Mouse (Mus musculus) limb, embryonic 13.5 days (tissue): ENCODE measurements around the gene Nkiras1. TPM values are rescaled to one million over a fixed set of nuclear protein-coding genes. Genes with fewer than 3 reads are reported as not detected.
"Not testable (repeated sequence)": the region's sequence is repeated elsewhere in the genome, so short reads cannot be mapped to it uniquely, and the experiment has no call there.

Experiments
- ATAC-seq: fragments of 200-750 bp; cut with Nextera tagmentation; 2 replicates; pipeline ENCODE4 v1.8.0; 2017; ENCODE audit warnings: low read depth, moderate number of reproducible peaks, moderate TSS enrichment; ENCODE audit not compliant: low FRiP score
- H3K27ac ChIP-seq: fragments of 300-500 bp; sonication (generic); 2 replicates; pipeline ENCODE4 v1.5.1; 2015; ENCODE audit warnings: inconsistent platforms, mild to moderate bottlenecking, moderate library complexity
- H3K27me3 ChIP-seq: fragments of 300-500 bp; sonication (generic); 2 replicates; pipeline ENCODE4 v1.6.1; 2015; ENCODE audit warnings: mild to moderate bottlenecking, inconsistent platforms
- H3K36me3 ChIP-seq: fragments of 300-500 bp; sonication (generic); 2 replicates; pipeline ENCODE4 v1.6.1; 2015; ENCODE audit warnings: inconsistent platforms, mild to moderate bottlenecking, moderate library complexity
- H3K4me1 ChIP-seq: fragments of 300-500 bp; sonication (generic); 2 replicates; pipeline ENCODE4 v1.6.1; 2015; ENCODE audit warnings: inconsistent platforms
- H3K4me2 ChIP-seq: fragments of 300-500 bp; sonication (generic); replicated peaks from 2 replicates; pipeline ENCODE4 v1.6.1; 2015; ENCODE audit warnings: inconsistent platforms, mild to moderate bottlenecking, moderate library complexity
- H3K4me3 ChIP-seq: fragments of 300-500 bp; sonication (generic); 2 replicates; pipeline ENCODE4 v1.5.1; 2015; ENCODE audit warnings: moderate library complexity, mild to moderate bottlenecking, inconsistent platforms
- H3K9ac ChIP-seq: fragments of 300-500 bp; sonication (generic); 2 replicates; pipeline ENCODE4 v1.6.1; 2015; ENCODE audit warnings: mild to moderate bottlenecking, inconsistent platforms
- H3K9me3 ChIP-seq: fragments of 300-500 bp; sonication (generic); 2 replicates; pipeline ENCODE4 v1.6.1; 2016; ENCODE audit warnings: inconsistent platforms
- WGBS: fragments of 180-500 bp; shearing (Covaris S2); methylation state at CpG from one replicate; pipeline ENCODE4 v1.1.7; 2015; 5-methylcytosine and 5-hydroxymethylcytosine counted together
- polyA plus RNA-seq: library from polyadenylated mRNA; unstranded; fragments of >200 nt; fragmentation: Nextera tagmentation; extraction: Ambion mirVana; gene quantifications from 2 replicates; pipeline ENCODE4 v1.2.1, GENCODE M21; 2015

Gene Nkiras1
- 23.4 and 24.6 TPM in 2 replicates for polyA plus RNA-seq

DNA sequence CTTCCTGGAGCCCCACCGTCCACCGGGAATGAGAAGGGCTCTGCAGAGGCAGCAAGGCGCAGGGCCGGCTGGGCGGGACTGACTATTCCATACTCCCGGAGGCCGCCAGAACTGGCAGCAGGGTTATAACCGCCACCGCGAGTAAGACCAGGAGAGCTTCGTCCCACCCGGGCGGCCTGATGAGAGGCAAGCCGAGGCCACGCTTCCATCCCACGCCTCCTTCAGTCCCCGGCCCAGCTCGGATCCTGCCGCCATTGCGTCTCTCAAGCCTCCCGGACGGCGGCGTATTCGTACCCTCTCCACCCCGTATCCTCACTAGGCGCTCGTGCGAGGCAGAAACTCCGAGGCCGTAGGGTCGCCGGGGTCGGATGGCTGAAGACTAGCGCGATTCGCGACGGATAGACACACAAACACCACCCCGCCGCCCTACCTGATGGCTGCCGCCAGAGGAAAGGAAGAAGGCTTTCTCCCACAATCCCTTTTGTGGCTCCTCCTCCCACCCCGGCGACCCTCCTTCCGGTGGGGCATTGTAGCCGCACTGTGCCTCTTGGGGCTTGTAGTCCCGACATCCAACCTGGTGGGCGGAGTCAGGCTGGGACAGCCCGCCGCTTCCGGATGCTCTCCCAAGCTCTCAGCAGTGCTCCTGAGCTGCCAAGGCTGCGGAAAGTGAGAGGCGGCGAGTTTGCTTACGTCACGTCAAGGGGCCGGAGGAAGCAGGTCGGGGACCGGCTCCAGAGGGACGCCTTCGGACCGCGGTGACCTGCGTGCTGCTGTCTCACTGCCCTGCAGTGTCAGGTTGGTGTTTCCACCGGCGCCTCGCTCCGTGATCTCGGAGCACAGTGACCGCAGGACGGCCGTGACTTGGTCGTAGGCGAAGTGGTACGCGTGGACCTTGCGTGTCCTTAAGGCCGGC, at the start of gene Nkiras1, which contains the start of gene Rpl15:
Gene Nkiras1, plus strand, starts transcription at position 608 of the 913 bp plus-strand sequence.
Gene Rpl15, minus strand, starts transcription at position 863 of the 913 bp plus-strand sequence.
- H3K9me3 ChIP-seq, result no peaks in the 10 kb centered on the region
- H3K27ac ChIP-seq, result peak within 1 kb of the TSS; percentile 85
- H3K9ac ChIP-seq, result peak within 1 kb of the TSS; percentile 98
- H3K36me3 ChIP-seq, result peaks cover 33% of the 10 kb centered on the region
- peak; percentile 99 for ATAC-seq
- peaks cover 14% of the 10 kb centered on the region; the same call in 1 of the 2 replicates for H3K4me1 ChIP-seq
- peak within 1 kb of the TSS; percentile 79 for H3K4me2 ChIP-seq
- whole genome bisulfite sequencing, result 2% methylated on average over 75 of the region's 78 CpGs
- peak within 1 kb of the TSS; percentile 90 for H3K4me3 ChIP-seq
- no peaks in the 10 kb centered on the region for H3K27me3 ChIP-seq

DNA sequence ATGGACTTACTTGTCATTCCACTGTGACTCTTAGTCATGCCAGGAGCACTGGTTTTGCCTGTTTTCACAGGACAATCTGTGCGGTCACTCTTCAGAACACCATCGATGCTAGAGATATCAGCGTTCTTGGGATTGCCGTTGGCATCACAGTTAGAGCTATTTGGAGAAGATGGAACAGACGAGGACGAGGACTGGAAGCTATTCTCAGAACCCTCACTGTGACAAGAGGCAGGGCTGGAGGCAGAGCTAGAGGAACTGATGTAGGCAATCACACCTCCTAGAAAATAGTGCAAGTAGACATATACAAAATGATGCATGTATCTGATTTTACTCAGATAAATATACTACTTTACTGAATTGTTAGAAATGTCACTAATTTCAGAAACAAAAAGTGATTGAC, 49.0 kb upstream of the Nkiras1 start:
- 93% methylated on average over 6 of the region's 6 CpGs for WGBS
- no peaks in the 10 kb centered on the region for H3K9me3 ChIP-seq
- H3K4me3 ChIP-seq, result no peak overlapping the region
- H3K4me1 ChIP-seq, result no peaks in the 10 kb centered on the region
- no peaks in the 10 kb centered on the region for H3K36me3 ChIP-seq
- no peak overlapping the region for H3K27ac ChIP-seq
- H3K9ac ChIP-seq, result no peak overlapping the region
- no peak overlapping the region for H3K4me2 ChIP-seq
- no peak for ATAC-seq
- no peaks in the 10 kb centered on the region for H3K27me3 ChIP-seq

DNA sequence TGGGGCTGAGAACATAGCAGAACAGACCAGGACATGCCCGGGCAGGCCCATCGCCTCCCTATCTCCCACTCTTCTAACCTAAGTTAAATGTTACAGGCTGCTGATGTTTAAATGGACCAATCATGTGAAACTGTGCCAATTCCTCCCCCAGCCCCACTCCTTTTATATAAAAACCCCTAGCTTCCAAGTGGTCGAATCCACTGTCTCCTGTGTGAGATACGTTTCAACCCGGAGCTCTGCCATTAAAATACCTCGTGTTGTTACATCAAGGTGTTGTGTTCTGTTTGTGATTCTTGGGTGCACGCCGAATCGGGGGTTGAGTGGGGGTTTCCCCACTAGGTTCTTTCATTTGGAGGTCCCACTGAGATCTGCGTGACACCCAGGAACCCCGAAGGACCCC, 45.5 kb upstream of the Nkiras1 start:
- 91% methylated on average over 11 of the region's 11 CpGs for WGBS
- H3K4me1 ChIP-seq, result not testable (repeated sequence)

GRCm38 (mm10) chr14:18226181-18226580, 44.8 kb upstream of the Nkiras1 start:
- not testable (repeated sequence) for H3K9me3 ChIP-seq
- WGBS, result 74% methylated on average over 11 of the region's 11 CpGs

More for the DNA sequence above, 45.5 kb upstream of the Nkiras1 start:
- not testable (repeated sequence) for H3K9me3 ChIP-seq, ATAC-seq, H3K4me2 ChIP-seq, H3K9ac ChIP-seq, H3K27me3 ChIP-seq, H3K4me3 ChIP-seq, H3K27ac ChIP-seq, H3K36me3 ChIP-seq

DNA sequence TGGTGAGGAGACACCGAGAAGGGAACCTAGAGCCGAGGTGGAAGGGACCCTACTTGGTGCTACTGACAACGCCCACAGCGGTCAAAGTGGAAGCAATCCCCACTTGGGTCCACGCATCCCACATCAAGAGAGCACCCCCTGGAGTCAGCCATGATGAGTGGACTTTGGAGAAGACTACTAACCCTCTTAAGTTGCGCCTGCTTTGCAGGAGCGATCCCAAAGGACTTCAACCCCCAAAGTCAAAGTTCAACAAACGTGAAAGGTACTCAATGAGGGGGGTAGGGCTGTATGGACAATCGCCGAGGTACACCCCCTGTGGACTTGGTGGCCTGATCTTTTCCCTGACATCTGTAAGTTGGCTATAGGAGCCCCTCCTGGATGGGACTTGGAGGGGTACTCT, 41.2 kb upstream of the Nkiras1 start:
- H3K27me3 ChIP-seq, H3K4me3 ChIP-seq, H3K27ac ChIP-seq, H3K36me3 ChIP-seq, H3K4me2 ChIP-seq, H3K9me3 ChIP-seq, ATAC-seq, H3K9ac ChIP-seq, H3K4me1 ChIP-seq: not testable (repeated sequence)
- WGBS, result 95% methylated on average over 10 of the region's 10 CpGs

More at GRCm38 (mm10) chr14:18226181-18226580, 44.8 kb upstream of the Nkiras1 start:
- H3K27ac ChIP-seq, H3K4me1 ChIP-seq, H3K9ac ChIP-seq, H3K27me3 ChIP-seq, H3K36me3 ChIP-seq, ATAC-seq, H3K4me3 ChIP-seq, H3K4me2 ChIP-seq: not testable (repeated sequence)

DNA sequence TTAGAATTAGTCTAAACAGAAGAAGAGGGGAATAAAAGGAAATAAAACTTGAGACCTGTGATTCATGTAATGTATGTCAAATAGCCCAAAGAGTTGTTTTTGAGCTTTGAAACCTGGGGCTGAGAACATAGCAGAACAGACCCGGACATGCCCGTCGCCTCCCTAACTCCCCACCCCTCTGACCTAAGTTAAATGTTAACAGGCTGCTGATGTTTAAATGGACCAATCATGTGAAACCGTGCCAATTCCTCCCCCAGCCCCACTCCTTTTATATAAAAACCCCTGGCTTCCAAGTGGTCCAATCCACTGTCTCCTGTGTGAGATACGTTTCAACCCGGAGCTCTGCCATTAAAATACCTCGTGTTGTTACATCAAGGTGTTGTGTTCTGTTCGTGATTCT, 39.1 kb upstream of the Nkiras1 start:
- ATAC-seq, H3K9ac ChIP-seq, H3K4me2 ChIP-seq, H3K36me3 ChIP-seq, H3K27ac ChIP-seq, H3K27me3 ChIP-seq, H3K4me3 ChIP-seq, H3K4me1 ChIP-seq, H3K9me3 ChIP-seq: not testable (repeated sequence)
- 91% methylated on average over 8 of the region's 8 CpGs for whole genome bisulfite sequencing

DNA sequence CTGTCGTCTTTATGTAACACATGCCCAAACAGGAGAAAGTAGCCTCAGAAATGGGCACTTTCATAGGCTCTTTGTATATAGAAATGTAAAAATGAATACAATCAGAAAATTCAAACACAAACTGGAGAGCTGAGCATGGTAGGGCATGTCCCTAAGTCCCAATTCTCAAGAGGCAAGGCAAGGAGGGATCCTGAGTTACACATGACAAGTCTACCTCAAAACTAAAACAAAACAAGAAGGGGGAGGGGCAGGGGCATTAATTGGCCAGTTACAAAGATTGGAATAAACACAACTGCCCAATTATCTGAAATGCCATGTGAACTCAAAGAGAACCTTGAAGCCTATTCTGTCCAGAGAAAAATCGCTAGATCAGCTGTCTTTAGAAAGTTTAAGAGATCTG, 37.9 kb upstream of the Nkiras1 start:
- no peak overlapping the region for H3K4me2 ChIP-seq

GRCm38 (mm10) chr14:18233981-18234960, 36.7 kb upstream of the Nkiras1 start:
- H3K27me3 ChIP-seq, result no peaks in the 10 kb centered on the region
- H3K4me2 ChIP-seq, result no peak overlapping the region
- no peak for ATAC-seq
- no peaks in the 10 kb centered on the region for H3K36me3 ChIP-seq
- 53% methylated on average over 5 of the region's 5 CpGs for WGBS
- H3K4me3 ChIP-seq, result no peak overlapping the region
- no peaks in the 10 kb centered on the region for H3K9me3 ChIP-seq
- H3K4me1 ChIP-seq, result peaks cover 4% of the 10 kb centered on the region; the same call in 1 of the 2 replicates
- H3K9ac ChIP-seq, result no peak overlapping the region
- H3K27ac ChIP-seq, result no peak overlapping the region

More for the DNA sequence above, 37.9 kb upstream of the Nkiras1 start:
- Histone ChIP-seq H3K4me1 (peaks cover 4% of the 10 kb centered on the region; the same call in 1 of the 2 replicates), H3K9me3 (no peaks in the 10 kb centered on the region), H3K36me3 (no peaks in the 10 kb centered on the region), H3K9ac (no peak overlapping the region), H3K4me3 (no peak overlapping the region), H3K27ac (no peak overlapping the region), H3K27me3 (no peaks in the 10 kb centered on the region)
- WGBS, result 77% methylated on average over 2 of the region's 2 CpGs
- ATAC-seq, result no peak

GRCm38 (mm10) chr14:18236496-18237235, 34.3 kb upstream of the Nkiras1 start:
- H3K4me2 ChIP-seq, H3K27me3 ChIP-seq, H3K36me3 ChIP-seq, H3K9ac ChIP-seq, H3K27ac ChIP-seq, H3K9me3 ChIP-seq, H3K4me1 ChIP-seq, ATAC-seq, H3K4me3 ChIP-seq: not testable (repeated sequence)
- WGBS, result 91% methylated on average over 2 of the region's 2 CpGs

DNA sequence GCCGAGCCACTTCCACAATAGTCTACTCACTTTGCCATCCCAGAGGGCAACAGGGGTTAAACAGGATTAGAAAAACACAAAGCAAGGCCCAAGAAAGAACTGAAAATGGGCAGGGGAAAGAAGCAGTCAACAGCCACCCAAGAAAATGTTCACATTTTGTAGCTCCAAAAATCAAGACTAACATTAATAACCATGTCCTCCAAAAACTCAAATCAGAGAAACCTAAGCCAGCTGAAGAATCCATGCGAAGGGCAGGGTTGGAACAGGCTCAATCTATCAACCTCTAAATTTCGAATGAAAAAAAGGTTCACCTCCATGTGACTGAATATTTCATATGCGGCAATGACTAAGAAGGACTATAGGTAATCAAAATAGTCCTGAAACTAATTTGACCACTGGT, 33.6 kb upstream of the Nkiras1 start:
- Histone ChIP-seq H3K27me3 (no peaks in the 10 kb centered on the region), H3K9me3 (no peaks in the 10 kb centered on the region), H3K4me3 (peak overlapping the region; percentile 77), H3K27ac (peak overlapping the region; percentile 85; the same call in 1 of the 2 replicates), H3K9ac (no peak overlapping the region; the same call in 1 of the 2 replicates), H3K4me2 (peak overlapping the region; percentile 80), H3K36me3 (no peaks in the 10 kb centered on the region), H3K4me1 (peaks cover 4% of the 10 kb centered on the region; the same call in 1 of the 2 replicates)
- 67% methylated on average over 4 of the region's 4 CpGs for WGBS
- ATAC-seq, result no peak

DNA sequence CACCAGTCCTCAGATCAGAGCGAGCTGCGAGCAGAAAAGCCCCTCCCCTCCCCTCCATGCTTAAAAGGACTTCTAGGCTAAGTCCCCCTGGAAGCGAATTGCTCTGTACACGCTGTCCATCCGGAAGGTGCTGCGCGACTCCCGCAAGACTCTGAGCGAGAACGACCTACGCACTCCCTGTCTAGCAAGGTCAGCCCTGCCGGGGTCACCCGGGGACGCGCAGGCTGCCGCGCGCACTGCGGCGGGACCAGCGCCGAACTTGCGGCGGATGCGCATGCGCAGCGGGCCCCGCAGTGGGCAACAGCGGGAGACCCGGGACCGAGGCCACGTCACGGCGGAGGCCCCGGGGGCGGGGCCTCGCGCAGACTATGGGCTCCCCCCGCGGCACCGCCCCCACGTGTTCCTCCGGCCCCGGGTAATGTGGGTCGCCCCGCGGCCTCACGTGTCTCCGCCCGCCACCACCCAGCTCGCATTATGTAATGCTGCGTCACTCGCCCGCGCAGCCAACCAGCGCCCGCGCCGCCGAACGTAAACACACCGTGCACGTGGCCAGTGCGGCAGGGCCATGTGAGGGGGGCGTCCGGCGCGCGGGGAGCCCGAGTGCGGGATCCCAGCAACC, 32.7 kb upstream of the Nkiras1 start:
- Histone ChIP-seq H3K4me2 (peak overlapping the region; percentile 80), H3K4me1 (peaks cover 4% of the 10 kb centered on the region; the same call in 1 of the 2 replicates), H3K4me3 (peak overlapping the region; percentile 77), H3K27me3 (no peaks in the 10 kb centered on the region), H3K9me3 (no peaks in the 10 kb centered on the region), H3K27ac (peak overlapping the region; percentile 85), H3K36me3 (no peaks in the 10 kb centered on the region), H3K9ac (peak overlapping the region; percentile 77)
- WGBS, result under 1% methylated on average over 66 of the region's 71 CpGs
- peak; percentile 93 for ATAC-seq
